Mouse (Mus musculus): Measurements from ENCODE around the gene Slc2a3. TPM values are rescaled to one million over a fixed set of nuclear protein-coding genes. Genes with fewer than 3 reads are reported as not detected.

Gene Slc2a3
- polyA plus RNA-seq, 1 experiment from 2014 or later: 12.8 TPM

Small RNA genes within 50 kb of the gene (microRNA-seq; reads per million reads assigned to microRNA genes)
- not detected for gene Mir7231

Other genes with a start within 250 kb of the Slc2a3 start
- gene Aicda, start 247.8 kb downstream of the Slc2a3 start, polyA plus RNA-seq (2014; fragmentation: Nextera tagmentation; extraction: Ambion mirVana): not detected in 2 replicates
- gene Apobec1, start 199.2 kb downstream of the Slc2a3 start, polyA plus RNA-seq (2014; fragmentation: Nextera tagmentation; extraction: Ambion mirVana): 3.9 and 4.6 TPM in 2 replicates
- gene Gdf3, start 191.6 kb downstream of the Slc2a3 start, polyA plus RNA-seq (2014; fragmentation: Nextera tagmentation; extraction: Ambion mirVana): not detected in 2 replicates
- gene Dppa3, start 175.2 kb downstream of the Slc2a3 start, polyA plus RNA-seq (2014; fragmentation: Nextera tagmentation; extraction: Ambion mirVana): not detected in 2 replicates
- 0.13 and 0.32 TPM in 2 replicates for gene Nanog, start 94.2 kb downstream of the Slc2a3 start, polyA plus RNA-seq (2014; fragmentation: Nextera tagmentation; extraction: Ambion mirVana)
- 6.7 and 7.9 TPM in 2 replicates for gene Foxj2, start 18.3 kb upstream of the Slc2a3 start, polyA plus RNA-seq (2014; fragmentation: Nextera tagmentation; extraction: Ambion mirVana)
- 2.9 and 3.1 TPM in 2 replicates for gene C3ar1, start 54.5 kb upstream of the Slc2a3 start, polyA plus RNA-seq (2014; fragmentation: Nextera tagmentation; extraction: Ambion mirVana)
- 53.9 and 54.3 TPM in 2 replicates for gene Necap1, start 72.8 kb upstream of the Slc2a3 start, polyA plus RNA-seq (2014; fragmentation: Nextera tagmentation; extraction: Ambion mirVana)
- gene Clec4a1, start 120.2 kb upstream of the Slc2a3 start, polyA plus RNA-seq (2014; fragmentation: Nextera tagmentation; extraction: Ambion mirVana): 4.2 and 4.4 TPM in 2 replicates
- 2.6 and 4.2 TPM in 2 replicates for gene Clec4a3, start 150.9 kb upstream of the Slc2a3 start, polyA plus RNA-seq (2014; fragmentation: Nextera tagmentation; extraction: Ambion mirVana)
- not detected in 2 replicates for gene Clec4a4, start 188.7 kb upstream of the Slc2a3 start, polyA plus RNA-seq (2014; fragmentation: Nextera tagmentation; extraction: Ambion mirVana)
- gene Clec4b1, start 248.3 kb upstream of the Slc2a3 start, polyA plus RNA-seq (2014; fragmentation: Nextera tagmentation; extraction: Ambion mirVana): 0.39 TPM in 1 of 2 replicates, not detected in the other

All from stomach, embryonic 14.5 days (tissue).